Comparison of ENCODE assay signal across 10 mouse cellular contexts in the genomic region with DNA sequence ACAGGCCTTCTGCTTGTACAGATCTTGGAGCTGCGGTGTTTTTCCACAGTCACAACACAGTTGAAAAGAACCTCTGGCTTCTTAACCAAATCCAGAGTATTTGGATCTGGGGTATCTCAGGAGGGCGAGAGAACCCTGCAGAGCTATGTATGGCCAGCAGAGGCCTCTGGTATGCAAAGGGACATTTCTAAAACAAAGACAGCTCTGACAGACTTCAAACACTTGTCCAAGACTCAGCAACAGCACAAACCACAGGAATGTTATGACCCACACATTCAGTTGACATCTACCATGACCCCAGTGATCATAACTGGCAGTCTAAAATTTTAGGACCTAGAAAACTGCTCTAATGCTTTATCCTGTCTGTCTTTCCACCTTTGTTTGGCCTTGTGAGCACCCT.
DNase-seq lines count a peak whose midpoint lies in the region; ATAC-seq and TF ChIP-seq lines count a peak whose summit lies in the region.
"Had no signal": no experiment of that assay in that cellular context is flagged by ENCODE, and none has a peak within 500 bp of the region (broad histone marks: within the 10 kb centered on the region; RNA-seq: fewer than 3 reads in every experiment).

No protein-coding gene starts in this region.

- no peak overlapping the region for H3K4me3 ChIP-seq in kidney, embryonic 14.5 days (ENCODE audit: low read length)
- no peak overlapping the region for H3K4me3 ChIP-seq in C2C12 (ENCODE audit: insufficient read depth, poor library complexity, severe bottlenecking)
- H3K4me3 ChIP-seq: intestine, embryonic 15.5 days; limb, embryonic 15.5 days had no signal

- H3K79me2 ChIP-seq in C2C12 (ENCODE audit: control insufficient read depth, insufficient read depth), result no peaks in the 10 kb centered on the region

- ATAC-seq in kidney, embryonic 14.5 days (ENCODE audit: low FRiP score, low TSS enrichment), result no peak
- ATAC-seq: intestine, embryonic 15.5 days had no signal

- H3K4me1 ChIP-seq in kidney, embryonic 14.5 days (ENCODE audit: control insufficient read depth, insufficient read depth, low read length), result no peaks in the 10 kb centered on the region
- H3K4me1 ChIP-seq: intestine, embryonic 15.5 days had no signal

- H3K79me3 ChIP-seq in C2C12 (ENCODE audit: low read depth), result no peaks in the 10 kb centered on the region

- H3K36me3 ChIP-seq in kidney, embryonic 14.5 days (ENCODE audit: control insufficient read depth, insufficient read depth, low read length), result no peaks in the 10 kb centered on the region
- no peaks in the 10 kb centered on the region for H3K36me3 ChIP-seq in C2C12 (ENCODE audit: control insufficient read depth, insufficient read depth)
- H3K36me3 ChIP-seq: intestine, embryonic 15.5 days; limb, embryonic 15.5 days had no signal

- peak; percentile 2 for DNase-seq in cerebellum, postnatal 10 days
- no peak for DNase-seq in cerebellum, adult 8-10 months
- DNase-seq in kidney, adult 9 months, result peak; percentile 22
- peak; percentile 40 for DNase-seq in fibroblast of lung, adult 2 months (ENCODE audit: low read depth)
- DNase-seq in B cell, adult 2 months, result no peak
- no peak for DNase-seq in thymus, postnatal 0 days (ENCODE audit: low spot score)

- no peak overlapping the region for H3K27ac ChIP-seq in kidney, embryonic 14.5 days (ENCODE audit: low read depth, low read length)
- H3K27ac ChIP-seq: intestine, embryonic 15.5 days; limb, embryonic 15.5 days had no signal

- H3K27me3 ChIP-seq in kidney, embryonic 14.5 days (ENCODE audit: control insufficient read depth, insufficient read depth, low read length), result no peaks in the 10 kb centered on the region
- H3K27me3 ChIP-seq in C2C12 (ENCODE audit: control insufficient read depth, insufficient read depth, insufficient read length), result no peaks in the 10 kb centered on the region
- H3K27me3 ChIP-seq: intestine, embryonic 15.5 days; limb, embryonic 15.5 days had no signal

- no peak overlapping the region for H3K9ac ChIP-seq in kidney, embryonic 14.5 days (ENCODE audit: low read depth, low read length)
- H3K9ac ChIP-seq: intestine, embryonic 15.5 days; limb, embryonic 15.5 days had no signal

- no peak overlapping the region for H3ac ChIP-seq in C2C12 (ENCODE audit: control insufficient read depth, insufficient read length, low read depth)

- H3K4me2 ChIP-seq in kidney, embryonic 14.5 days (replicated peaks; ENCODE audit: low read depth, low read length), result no peak overlapping the region
- H3K4me2 ChIP-seq: intestine, embryonic 15.5 days; limb, embryonic 15.5 days had no signal

- 72% methylated on average over 2 of the region's 2 CpGs for WGBS in kidney, embryonic 14.5 days

- H3K9me3 ChIP-seq in kidney, embryonic 14.5 days (ENCODE audit: control insufficient read depth, low read length), result no peaks in the 10 kb centered on the region
- H3K9me3 ChIP-seq: intestine, embryonic 15.5 days; limb, embryonic 15.5 days had no signal

- no peak for TF ChIP-seq CTCF in C2C12 (IDR thresholded peaks at IDR 0.05; ENCODE audit: control insufficient read depth, insufficient read depth, insufficient read length)

TF ChIP-seq in C2C12, 6 proteins besides CTCF, POLR2A, EP300 and RAD21:
- TF ChIP-seq CEBPB (IDR thresholded peaks at IDR 0.05; ENCODE audit: low read depth) (no peak), USF1 (IDR thresholded peaks at IDR 0.05; ENCODE audit: low read depth) (no peak), MYOD1 (IDR thresholded peaks at IDR 0.05; ENCODE audit: control insufficient read depth, insufficient read length, low read depth) (peak; percentile 11)

Comparison
In these comparisons a context has a peak if more than half of its experiments do, and no peak if none do; other contexts are left out.
1. DNase-seq: peak in cerebellum, postnatal 10 days (2 of 2), kidney, adult 9 months (single experiment) and fibroblast of lung, adult 2 months (single experiment); none in cerebellum, adult 8-10 months (single experiment), B cell, adult 2 months (0 of 2) and thymus, postnatal 0 days (single experiment).